Mouse (Mus musculus): ENCODE measurements around the gene Eipr1.

The Eipr1 gene

DNA sequence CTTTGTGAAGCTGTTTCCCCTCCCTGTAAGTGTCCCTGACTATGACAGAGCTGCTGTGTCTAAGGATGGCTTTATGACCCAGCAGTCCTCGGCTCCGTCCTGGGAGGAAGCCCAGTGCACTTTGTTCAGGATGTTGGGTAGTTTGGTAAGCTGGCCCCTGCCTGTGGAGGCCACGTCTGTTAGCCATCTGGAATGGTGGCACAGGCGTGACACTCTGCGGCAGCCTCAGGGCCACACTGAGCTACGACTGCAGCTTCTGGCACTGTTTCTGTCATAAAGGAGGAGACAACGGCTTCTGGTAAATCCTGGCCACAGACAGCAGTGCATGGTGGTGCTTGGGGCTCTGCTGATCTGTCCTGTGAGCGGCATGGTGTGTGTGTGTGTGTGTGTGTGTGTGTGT, 159.0 kb downstream of the Eipr1 start:
- TF ChIP-seq GATA4 (IDR thresholded peaks at IDR 0.05; ENCODE audit: insufficient replicate concordance, low read length), result no peak

DNA sequence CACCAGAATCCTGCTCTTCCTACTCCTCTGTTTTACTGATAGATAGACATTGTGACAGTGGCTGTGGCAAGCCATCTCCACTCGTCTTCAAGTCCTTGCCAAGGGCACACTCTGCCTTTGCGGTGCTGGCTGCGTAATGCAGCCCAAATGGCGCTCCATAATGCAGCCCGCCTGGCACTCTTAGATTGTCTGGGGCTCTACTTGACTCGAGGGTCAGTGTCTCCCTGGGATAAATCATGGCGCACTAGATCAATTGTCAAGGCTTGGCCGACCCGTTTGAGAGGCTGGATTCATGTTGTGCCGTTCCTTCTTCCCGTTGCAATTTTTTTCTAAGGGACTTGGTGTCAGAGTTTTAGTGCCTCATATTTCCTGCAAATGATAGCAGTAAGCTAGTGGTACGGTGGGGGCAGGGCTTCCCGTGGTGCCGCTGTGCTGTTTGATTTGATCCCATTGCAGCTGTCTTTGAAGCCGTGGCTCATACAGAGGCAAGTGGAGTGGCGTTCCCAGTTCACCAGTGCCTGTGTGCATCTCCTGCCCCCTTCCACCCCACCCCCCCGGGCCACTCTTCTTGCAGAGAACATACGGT, 160.8 kb downstream of the Eipr1 start:
- no peak for TF ChIP-seq GATA4 (IDR thresholded peaks at IDR 0.05; ENCODE audit: insufficient replicate concordance, low read length)

DNA sequence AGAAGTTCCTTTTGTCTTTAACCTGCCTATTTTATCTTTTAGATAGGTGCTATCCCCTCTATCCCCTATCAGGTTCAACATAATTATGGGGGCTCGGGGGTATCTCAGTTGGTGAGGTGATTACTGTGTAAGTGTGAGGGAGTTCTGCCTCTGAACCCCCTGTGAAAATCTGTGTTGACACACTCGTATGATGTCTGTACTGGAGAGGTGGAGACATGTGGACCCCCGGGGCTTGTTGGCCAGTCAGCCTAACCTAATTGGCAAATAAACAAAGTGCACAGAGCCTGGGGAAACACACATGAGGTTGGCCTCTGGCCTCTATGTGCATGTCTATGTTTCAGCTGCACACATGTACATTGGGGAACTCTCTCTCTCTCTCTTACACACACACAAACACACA, 161.5 kb downstream of the Eipr1 start:
- no peak for TF ChIP-seq GATA4 (IDR thresholded peaks at IDR 0.05; ENCODE audit: insufficient replicate concordance, low read length)

All from liver, adult (tissue).